Mouse (Mus musculus): ENCODE measurements at regions not wholly inside any gene's neighbourhood (a gene's known extent, or its start where the extent isn't known, plus 50 kb on each side); places are given as distances from the start of the nearest gene placed in this dataset.

- H3K36me3 ChIP-seq: no peaks in the 10 kb centered on the region
- H3K9ac ChIP-seq: no peak overlapping the region
- no peak overlapping the region for H3K4me2 ChIP-seq
- WGBS: 79% methylated on average over 4 of the region's 4 CpGs
- H3K4me3 ChIP-seq (replicated peaks): no peak overlapping the region
- H3K27ac ChIP-seq: no peak overlapping the region
- no peaks in the 10 kb centered on the region for H3K27me3 ChIP-seq (replicated peaks)
- H3K9me3 ChIP-seq: 0 out of 2 replicates have a peak, but pooled peaks cover 3% of the 10 kb centered on the region
- ATAC-seq (ENCODE audit: insufficient read depth, low FRiP score, low read depth): no peak
- H3K4me1 ChIP-seq: no peaks in the 10 kb centered on the region
Measured at GRCm38 (mm10) chr1:75656592-75656991, 110.5 kb downstream of the Slc4a3 start.

- Histone ChIP-seq H3K36me3 (no peaks in the 10 kb centered on the region), H3K27me3 (replicated peaks) (no peaks in the 10 kb centered on the region), H3K4me2 (no peak overlapping the region), H3K4me1 (peaks cover 4% of the 10 kb centered on the region), H3K9me3 (0 out of 2 replicates have a peak, but pooled peaks cover 3% of the 10 kb centered on the region), H3K9ac (no peak overlapping the region), H3K4me3 (replicated peaks) (no peak overlapping the region), H3K27ac (no peak overlapping the region)
- WGBS: 62% methylated on average over 7 of the region's 7 CpGs
- no peak for ATAC-seq (ENCODE audit: insufficient read depth, low FRiP score, low read depth)
Measured at GRCm38 (mm10) chr1:75660336-75661100, 114.5 kb downstream of the Slc4a3 start.

GRCm38 (mm10) chr1:75662141-75662990 lies 116.3 kb downstream of the Slc4a3 start:
- H3K4me1 ChIP-seq: peaks cover 4% of the 10 kb centered on the region
- no peaks in the 10 kb centered on the region for H3K36me3 ChIP-seq
- ATAC-seq (ENCODE audit: insufficient read depth, low FRiP score, low read depth): peak; percentile 53; the same call in 1 of the 2 replicates
- H3K9ac ChIP-seq: no peak overlapping the region
- H3K27me3 ChIP-seq (replicated peaks): no peaks in the 10 kb centered on the region
- H3K4me3 ChIP-seq (replicated peaks): no peak overlapping the region
- 11% methylated on average over 17 of the region's 17 CpGs for WGBS
- H3K9me3 ChIP-seq: 0 out of 2 replicates have a peak, but pooled peaks cover 3% of the 10 kb centered on the region
- no peak overlapping the region; the same call in 1 of the 2 replicates for H3K27ac ChIP-seq
- peak overlapping the region; percentile 38 for H3K4me2 ChIP-seq

GRCm38 (mm10) chr1:75667736-75668269 lies 121.7 kb downstream of the Slc4a3 start:
- H3K9me3 ChIP-seq: no peaks in the 10 kb centered on the region
- peaks cover 3% of the 10 kb centered on the region for H3K4me1 ChIP-seq
- no peaks in the 10 kb centered on the region for H3K27me3 ChIP-seq (replicated peaks)
- WGBS: 59% methylated on average over 6 of the region's 6 CpGs
- no peak overlapping the region for H3K4me3 ChIP-seq (replicated peaks)
- H3K4me2 ChIP-seq: no peak overlapping the region
- H3K9ac ChIP-seq: no peak overlapping the region
- no peaks in the 10 kb centered on the region for H3K36me3 ChIP-seq
- H3K27ac ChIP-seq: no peak overlapping the region
- ATAC-seq (ENCODE audit: insufficient read depth, low FRiP score, low read depth): no peak

- Histone ChIP-seq H3K9ac (no peak overlapping the region), H3K4me2 (no peak overlapping the region), H3K27me3 (replicated peaks) (no peaks in the 10 kb centered on the region), H3K4me3 (replicated peaks) (no peak overlapping the region), H3K27ac (no peak overlapping the region), H3K4me1 (no peaks in the 10 kb centered on the region), H3K36me3 (no peaks in the 10 kb centered on the region), H3K9me3 (no peaks in the 10 kb centered on the region)
- ATAC-seq (ENCODE audit: insufficient read depth, low FRiP score, low read depth): no peak
- WGBS: 94% methylated on average over 4 of the region's 4 CpGs
Measured at GRCm38 (mm10) chr1:75676295-75676694, 130.2 kb downstream of the Slc4a3 start.

- Histone ChIP-seq H3K9ac (no peak overlapping the region), H3K36me3 (no peaks in the 10 kb centered on the region), H3K9me3 (no peaks in the 10 kb centered on the region), H3K4me1 (no peaks in the 10 kb centered on the region), H3K4me2 (no peak overlapping the region), H3K27me3 (replicated peaks) (no peaks in the 10 kb centered on the region), H3K27ac (no peak overlapping the region), H3K4me3 (replicated peaks) (no peak overlapping the region)
- 78% methylated on average over 5 of the region's 5 CpGs for WGBS
- ATAC-seq (ENCODE audit: insufficient read depth, low FRiP score, low read depth): no peak
Measured at GRCm38 (mm10) chr1:75677695-75678094, 131.6 kb downstream of the Slc4a3 start.

- no peaks in the 10 kb centered on the region for H3K27me3 ChIP-seq (replicated peaks)
- 62% methylated on average over 4 of the region's 4 CpGs for WGBS
- no peak for ATAC-seq (ENCODE audit: insufficient read depth, low FRiP score, low read depth)
- H3K4me3 ChIP-seq (replicated peaks): no peak overlapping the region
- H3K9ac ChIP-seq: no peak overlapping the region
- no peaks in the 10 kb centered on the region for H3K9me3 ChIP-seq
- no peak overlapping the region for H3K27ac ChIP-seq
- H3K36me3 ChIP-seq: no peaks in the 10 kb centered on the region
- H3K4me2 ChIP-seq: no peak overlapping the region
- H3K4me1 ChIP-seq: no peaks in the 10 kb centered on the region
Measured at GRCm38 (mm10) chr1:75678279-75678678, 132.2 kb downstream of the Slc4a3 start.

- Histone ChIP-seq H3K4me1 (no peaks in the 10 kb centered on the region), H3K27ac (no peak overlapping the region), H3K9me3 (no peaks in the 10 kb centered on the region), H3K4me3 (replicated peaks) (no peak overlapping the region), H3K4me2 (no peak overlapping the region), H3K36me3 (no peaks in the 10 kb centered on the region), H3K9ac (no peak overlapping the region), H3K27me3 (replicated peaks) (no peaks in the 10 kb centered on the region)
- WGBS: 26% methylated on average over 10 of the region's 10 CpGs
- no peak for ATAC-seq (ENCODE audit: insufficient read depth, low FRiP score, low read depth)
Measured at GRCm38 (mm10) chr1:75680366-75680765, 134.3 kb downstream of the Slc4a3 start.

GRCm38 (mm10) chr1:75681913-75682312 lies 135.8 kb downstream of the Slc4a3 start:
- H3K27ac ChIP-seq: no peak overlapping the region
- H3K9me3 ChIP-seq: no peaks in the 10 kb centered on the region
- H3K36me3 ChIP-seq: no peaks in the 10 kb centered on the region
- no peak overlapping the region for H3K4me3 ChIP-seq (replicated peaks)
- no peak overlapping the region for H3K4me2 ChIP-seq
- no peak overlapping the region for H3K9ac ChIP-seq
- 94% methylated on average over 5 of the region's 5 CpGs for WGBS
- H3K27me3 ChIP-seq (replicated peaks): no peaks in the 10 kb centered on the region
- no peak for ATAC-seq (ENCODE audit: insufficient read depth, low FRiP score, low read depth)
- no peaks in the 10 kb centered on the region for H3K4me1 ChIP-seq

GRCm38 (mm10) chr1:75692781-75693180 lies 146.7 kb downstream of the Slc4a3 start:
- H3K4me2 ChIP-seq: no peak overlapping the region
- H3K36me3 ChIP-seq: no peaks in the 10 kb centered on the region
- no peak overlapping the region for H3K27ac ChIP-seq
- H3K4me1 ChIP-seq: peaks cover 7% of the 10 kb centered on the region; the same call in 1 of the 2 replicates
- ATAC-seq (ENCODE audit: insufficient read depth, low FRiP score, low read depth): 0 out of 2 replicates have a peak, but pooled peaks have one; percentile 47
- no peak overlapping the region for H3K4me3 ChIP-seq (replicated peaks)
- no peaks in the 10 kb centered on the region for H3K27me3 ChIP-seq (replicated peaks)
- WGBS: 77% methylated on average over 1 of the region's 1 CpGs
- no peaks in the 10 kb centered on the region for H3K9me3 ChIP-seq
- no peak overlapping the region for H3K9ac ChIP-seq

- Histone ChIP-seq H3K4me1 (peaks cover 7% of the 10 kb centered on the region; the same call in 1 of the 2 replicates), H3K4me2 (no peak overlapping the region), H3K9me3 (no peaks in the 10 kb centered on the region), H3K27ac (no peak overlapping the region), H3K36me3 (no peaks in the 10 kb centered on the region), H3K4me3 (replicated peaks) (no peak overlapping the region), H3K9ac (no peak overlapping the region), H3K27me3 (replicated peaks) (no peaks in the 10 kb centered on the region)
- WGBS: 28% methylated on average over 12 of the region's 12 CpGs
- peak; percentile 80 for ATAC-seq (ENCODE audit: insufficient read depth, low FRiP score, low read depth)
Measured at GRCm38 (mm10) chr1:75693231-75693914, 147.3 kb downstream of the Slc4a3 start.

Measured in stomach, embryonic 15.5 days (tissue).